Mouse (Mus musculus) C2C12 (cell line): ENCODE data around the gene Cavin4.

ENCODE experiments used
- CEBPB ChIP-seq: IDR thresholded peaks from one replicate; pipeline ENCODE4 v1.6.1; 2011; ENCODE audit warnings: low read depth, mild to moderate bottlenecking, control low read depth, moderate library complexity
- CTCF ChIP-seq: IDR thresholded peaks from one replicate; pipeline ENCODE4 v1.5.1; 2011; ENCODE audit not compliant: control insufficient read depth, insufficient read depth, insufficient read length
- FOSL1 ChIP-seq: IDR thresholded peaks from one replicate; pipeline ENCODE4 v1.8.0; 2011; ENCODE audit warnings: mild to moderate bottlenecking, low read length; ENCODE audit not compliant: poor library complexity, insufficient read depth, severe bottlenecking
- MAX ChIP-seq: IDR thresholded peaks from one replicate; pipeline ENCODE4 v1.6.1; 2011; ENCODE audit warnings: mild to moderate bottlenecking, control low read depth
- MYOG ChIP-seq: IDR thresholded peaks from one replicate; pipeline ENCODE4 v1.6.1; 2011; ENCODE audit not compliant: control insufficient read depth, insufficient read length; ENCODE audit errors: extremely low read depth
- USF1 ChIP-seq: IDR thresholded peaks from one replicate; pipeline ENCODE4 v1.6.1; 2011; ENCODE audit warnings: low read depth, mild to moderate bottlenecking, control low read depth, moderate library complexity

DNA sequence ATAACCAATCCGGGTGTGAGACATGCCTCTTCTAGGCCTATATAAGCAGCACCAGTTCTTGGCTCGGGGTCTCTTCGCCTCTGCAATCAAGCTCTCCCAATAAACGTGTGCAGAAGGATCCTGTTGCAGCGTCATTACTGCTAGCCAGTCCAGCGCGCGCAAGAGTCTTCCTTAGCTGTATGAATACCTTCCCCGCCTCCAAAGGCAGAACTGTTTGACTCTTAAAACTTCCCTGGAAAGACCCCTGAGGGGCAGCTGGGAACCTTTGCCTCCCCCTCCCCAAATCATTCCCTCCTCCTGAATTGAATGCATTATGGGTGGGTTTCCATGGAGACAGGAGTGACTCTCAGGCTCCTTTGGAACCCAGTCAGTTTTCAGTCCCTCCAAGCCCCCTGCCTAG lies 15.5 kb downstream of the Cavin4 start:
- TF ChIP-seq CTCF (no peak), FOSL1 (no peak), MAX (no peak), CEBPB (no peak), MYOG (no peak), USF1 (no peak)
